20 mouse cellular contexts compared by ENCODE assay signal in the genomic region with DNA sequence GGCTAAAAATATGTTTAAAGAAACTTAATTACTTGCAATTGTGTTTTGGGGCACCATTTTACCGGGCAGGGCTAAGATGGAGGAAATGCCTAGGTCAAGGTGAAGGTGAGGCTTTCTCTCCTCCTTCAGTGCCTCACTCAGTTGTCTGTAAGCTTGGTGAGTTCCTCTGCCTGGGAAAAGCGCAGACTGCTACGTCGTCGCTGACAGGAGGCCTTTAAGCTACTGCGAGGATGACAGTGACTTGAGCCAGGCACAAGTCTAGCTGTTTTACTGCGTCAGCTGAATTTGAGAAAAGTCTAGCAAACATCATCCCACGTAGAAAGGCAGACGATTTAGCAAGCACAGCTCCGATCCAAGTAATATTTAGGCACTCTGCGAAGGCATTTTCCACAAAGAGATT.
A peak's percentile ranks its signal among the peaks of the same experiment; 100 is the strongest.
DNase-seq lines count a peak whose midpoint lies in the region; ATAC-seq lines count a peak whose summit lies in the region.
"Had no signal": no experiment of that assay in that cellular context is flagged by ENCODE, and none has a peak within 500 bp of the region (broad histone marks: within the 10 kb centered on the region; RNA-seq: fewer than 3 reads in every experiment).

No protein-coding gene starts in this region.

- H3K4me2 ChIP-seq in midbrain, embryonic 14.5 days (ENCODE audit: low read length): no peak overlapping the region
- no peak overlapping the region for H3K4me2 ChIP-seq in midbrain, embryonic 13.5 days (replicated peaks)
- H3K4me2 ChIP-seq in forebrain, embryonic 14.5 days (ENCODE audit: low read length): no peak overlapping the region
- H3K4me2 ChIP-seq in hindbrain, embryonic 14.5 days (replicated peaks): peak overlapping the region; percentile 17; the same call in 1 of the 2 replicates
- 0 out of 2 replicates have a peak overlapping the region, but pooled peaks have one; percentile 23 for H3K4me2 ChIP-seq in neural tube, embryonic 15.5 days
- H3K4me2 ChIP-seq: kidney, embryonic 15.5 days; limb, embryonic 13.5 days; liver, embryonic 13.5 days; lung, embryonic 15.5 days; midbrain, embryonic 12.5 days had no signal

- intact Hi-C loops in gastrocnemius, postnatal 14 days (cut with DNase I; ENCODE audit: low total_unique reads): no loop called here

- no peaks in the 10 kb centered on the region for H3K36me3 ChIP-seq in midbrain, embryonic 14.5 days (ENCODE audit: control insufficient read depth, insufficient read depth, low read length)
- H3K36me3 ChIP-seq in midbrain, embryonic 13.5 days: no peaks in the 10 kb centered on the region
- H3K36me3 ChIP-seq in forebrain, embryonic 14.5 days (ENCODE audit: control insufficient read depth, insufficient read depth, low read length): no peaks in the 10 kb centered on the region
- H3K36me3 ChIP-seq in hindbrain, embryonic 14.5 days (replicated peaks; ENCODE audit: control insufficient read depth, insufficient read depth): no peaks in the 10 kb centered on the region
- no peaks in the 10 kb centered on the region for H3K36me3 ChIP-seq in neural tube, embryonic 15.5 days
- H3K36me3 ChIP-seq: kidney, embryonic 15.5 days; limb, embryonic 13.5 days; liver, embryonic 13.5 days; lung, embryonic 15.5 days; midbrain, embryonic 12.5 days had no signal

- peak; percentile 44; the same call in 1 of the 2 replicates for ATAC-seq in midbrain, embryonic 14.5 days (ENCODE audit: low FRiP score, low TSS enrichment)
- ATAC-seq in midbrain, embryonic 13.5 days: no peak
- ATAC-seq in forebrain, embryonic 14.5 days: peak; percentile 48; the same call in 1 of the 2 replicates
- no peak for ATAC-seq in hindbrain, embryonic 14.5 days (ENCODE audit: low FRiP score)
- ATAC-seq in neural tube, embryonic 15.5 days (ENCODE audit: low FRiP score): peak; percentile 51; the same call in 1 of the 2 replicates
- ATAC-seq: intestine, embryonic 16.5 days had no signal

- no peak overlapping the region for H3K9ac ChIP-seq in midbrain, embryonic 14.5 days (replicated peaks; ENCODE audit: low read length)
- no peak overlapping the region for H3K9ac ChIP-seq in midbrain, embryonic 13.5 days (replicated peaks)
- H3K9ac ChIP-seq in forebrain, embryonic 14.5 days (ENCODE audit: low read length): no peak overlapping the region
- no peak overlapping the region for H3K9ac ChIP-seq in hindbrain, embryonic 14.5 days
- no peak overlapping the region for H3K9ac ChIP-seq in neural tube, embryonic 15.5 days (replicated peaks)
- H3K9ac ChIP-seq: kidney, embryonic 15.5 days; limb, embryonic 13.5 days; liver, embryonic 13.5 days; lung, embryonic 15.5 days; midbrain, embryonic 12.5 days had no signal

- H3K4me1 ChIP-seq in midbrain, embryonic 14.5 days (ENCODE audit: control insufficient read depth, insufficient read depth, low read length): no peaks in the 10 kb centered on the region; the same call in 1 of the 2 replicates
- H3K4me1 ChIP-seq in midbrain, embryonic 13.5 days (replicated peaks): 0 out of 2 replicates have a peak, but pooled peaks cover 6% of the 10 kb centered on the region
- H3K4me1 ChIP-seq in forebrain, embryonic 14.5 days (ENCODE audit: control insufficient read depth, insufficient read depth, low read length): peaks cover 7% of the 10 kb centered on the region; the same call in 1 of the 2 replicates
- peaks cover 12% of the 10 kb centered on the region for H3K4me1 ChIP-seq in hindbrain, embryonic 14.5 days (replicated peaks; ENCODE audit: control insufficient read depth, insufficient read depth, low read length)
- peaks cover 14% of the 10 kb centered on the region for H3K4me1 ChIP-seq in neural tube, embryonic 15.5 days
- H3K4me1 ChIP-seq: liver, embryonic 13.5 days; lung, embryonic 15.5 days; midbrain, embryonic 12.5 days had no signal

- peak; percentile 49 for DNase-seq in midbrain, embryonic 14.5 days
- DNase-seq in forebrain, embryonic 14.5 days (ENCODE audit: low spot score): peak; percentile 34
- no peak for DNase-seq in hindbrain, embryonic 14.5 days (ENCODE audit: low spot score)
- DNase-seq in kidney, postnatal 4 days: no peak
- no peak for DNase-seq in gastrocnemius, postnatal 14 days
- DNase-seq: adrenal gland, adult 8-10 months; cerebellum, postnatal 25 days; gastrocnemius, postnatal 10 days; heart, adult 2 months; heart, postnatal 36 days; liver, embryonic 13.5 days; thymus, postnatal 4 days had no signal

- WGBS in midbrain, embryonic 14.5 days: 60% methylated on average over 11 of the region's 11 CpGs
- 57% methylated on average over 11 of the region's 11 CpGs for WGBS in midbrain, embryonic 13.5 days
- WGBS in forebrain, embryonic 14.5 days: 47% methylated on average over 11 of the region's 11 CpGs
- WGBS in hindbrain, embryonic 14.5 days: 52% methylated on average over 11 of the region's 11 CpGs
- WGBS in neural tube, embryonic 15.5 days: 38% methylated on average over 11 of the region's 11 CpGs

- no peak overlapping the region for H3K4me3 ChIP-seq in midbrain, embryonic 14.5 days (replicated peaks; ENCODE audit: low read depth, low read length)
- H3K4me3 ChIP-seq in midbrain, embryonic 13.5 days (replicated peaks): no peak overlapping the region
- no peak overlapping the region for H3K4me3 ChIP-seq in forebrain, embryonic 14.5 days (ENCODE audit: low read depth, low read length)
- no peak overlapping the region for H3K4me3 ChIP-seq in hindbrain, embryonic 14.5 days (replicated peaks; ENCODE audit: low read length)
- no peak overlapping the region for H3K4me3 ChIP-seq in neural tube, embryonic 15.5 days (replicated peaks)
- H3K4me3 ChIP-seq: heart, adult 2 months; kidney, embryonic 15.5 days; limb, embryonic 13.5 days; liver, embryonic 13.5 days; lung, embryonic 15.5 days; midbrain, embryonic 12.5 days had no signal

- no peaks in the 10 kb centered on the region for H3K27me3 ChIP-seq in midbrain, embryonic 14.5 days (ENCODE audit: control insufficient read depth, insufficient read depth, low read length)
- no peaks in the 10 kb centered on the region for H3K27me3 ChIP-seq in midbrain, embryonic 13.5 days
- no peaks in the 10 kb centered on the region for H3K27me3 ChIP-seq in forebrain, embryonic 14.5 days (replicated peaks; ENCODE audit: control insufficient read depth, insufficient read depth, low read length)
- H3K27me3 ChIP-seq in hindbrain, embryonic 14.5 days (ENCODE audit: control insufficient read depth, insufficient read depth, low read length): no peaks in the 10 kb centered on the region
- H3K27me3 ChIP-seq in neural tube, embryonic 15.5 days (replicated peaks): no peaks in the 10 kb centered on the region
- H3K27me3 ChIP-seq: kidney, embryonic 15.5 days; liver, embryonic 13.5 days; lung, embryonic 15.5 days; midbrain, embryonic 12.5 days had no signal

- no peak overlapping the region for H3K27ac ChIP-seq in midbrain, embryonic 14.5 days (replicated peaks; ENCODE audit: low read depth, low read length)
- no peak overlapping the region for H3K27ac ChIP-seq in midbrain, embryonic 13.5 days
- H3K27ac ChIP-seq in forebrain, embryonic 14.5 days (ENCODE audit: low read depth, low read length): no peak overlapping the region
- H3K27ac ChIP-seq in hindbrain, embryonic 14.5 days: no peak overlapping the region
- H3K27ac ChIP-seq in neural tube, embryonic 15.5 days (replicated peaks): peak overlapping the region; percentile 56
- H3K27ac ChIP-seq: heart, adult 2 months; kidney, embryonic 15.5 days; limb, embryonic 13.5 days; liver, embryonic 13.5 days; lung, embryonic 15.5 days; macrophage; midbrain, embryonic 12.5 days had no signal

- H3K9me3 ChIP-seq in midbrain, embryonic 14.5 days (ENCODE audit: control insufficient read depth, low read length): no peaks in the 10 kb centered on the region
- no peaks in the 10 kb centered on the region for H3K9me3 ChIP-seq in midbrain, embryonic 13.5 days
- no peaks in the 10 kb centered on the region for H3K9me3 ChIP-seq in forebrain, embryonic 14.5 days (replicated peaks; ENCODE audit: control insufficient read depth, low read length)
- no peaks in the 10 kb centered on the region for H3K9me3 ChIP-seq in hindbrain, embryonic 14.5 days (ENCODE audit: control insufficient read depth, low read length)
- no peaks in the 10 kb centered on the region for H3K9me3 ChIP-seq in neural tube, embryonic 15.5 days (replicated peaks)
- H3K9me3 ChIP-seq: kidney, embryonic 15.5 days; limb, embryonic 13.5 days; liver, embryonic 13.5 days; lung, embryonic 15.5 days; midbrain, embryonic 12.5 days had no signal

Comparison
In these comparisons a context has a peak if more than half of its experiments do, and no peak if none do; other contexts are left out.
1. ATAC-seq: peak in midbrain, embryonic 14.5 days (single experiment), forebrain, embryonic 14.5 days (single experiment) and neural tube, embryonic 15.5 days (single experiment); none in midbrain, embryonic 13.5 days (single experiment) and hindbrain, embryonic 14.5 days (single experiment).
2. DNase-seq: peak in midbrain, embryonic 14.5 days (single experiment) and forebrain, embryonic 14.5 days (single experiment); none in hindbrain, embryonic 14.5 days (single experiment), kidney, postnatal 4 days (0 of 2) and gastrocnemius, postnatal 14 days (single experiment).
3. H3K4me2 ChIP-seq: peak in hindbrain, embryonic 14.5 days (single experiment) and neural tube, embryonic 15.5 days (single experiment); none in midbrain, embryonic 14.5 days (single experiment), midbrain, embryonic 13.5 days (single experiment) and forebrain, embryonic 14.5 days (single experiment).